Mouse (Mus musculus): ENCODE measurements around the gene Blvrb. TPM values are rescaled to one million over a fixed set of nuclear protein-coding genes. Genes with fewer than 3 reads are reported as not detected.

Gene Blvrb
- total RNA-seq, 2 experiments from 2014 or later, result 15.6 to 15.8 TPM

GRCm38 (mm10) chr7:27510809-27511208 is 63.0 kb downstream of the Blvrb start:
- no peak for DNase-seq (ENCODE audit: low spot score in 2 of 2)

- no peak for DNase-seq (ENCODE audit: low spot score in 2 of 2)
Measured at GRCm38 (mm10) chr7:27514961-27515360, 67.2 kb downstream of the Blvrb start.

Other genes starting within 250 kb of the Blvrb start
- 1 to 10 TPM; 7.3 to 8.0 TPM for gene Itpkc, start 219.3 kb upstream of the Blvrb start, total RNA-seq (2021)
- 10 to 100 TPM; 27.1 to 30.9 TPM for gene Coq8b, start 215.0 kb upstream of the Blvrb start, total RNA-seq (2021)
- gene Numbl, start 189.5 kb upstream of the Blvrb start, total RNA-seq (2021), result 100 to 1,000 TPM; 144 to 148 TPM
- gene Ltbp4, start 110.3 kb upstream of the Blvrb start, total RNA-seq (2021), result 10 to 100 TPM; 55.0 to 55.3 TPM
- gene Shkbp1, start 92.0 kb upstream of the Blvrb start, total RNA-seq (2021), result 10 to 100 TPM; 24.7 to 26.2 TPM
- not detected for gene Gm20479, start 90.6 kb upstream of the Blvrb start, total RNA-seq (2021)
- gene Sptbn4, start 292 bp upstream of the Blvrb start, total RNA-seq (2021), result 100 to 1,000 TPM; 108 to 123 TPM
- gene Sertad3, start 25.8 kb downstream of the Blvrb start, total RNA-seq (2021), result 1 to 10 TPM; 3.7 to 4.4 TPM
- gene Sertad1, start 38.9 kb downstream of the Blvrb start, total RNA-seq (2021), result 1 to 10 TPM; 6.1 to 6.9 TPM
- under 1 TPM; 0.65 to 0.98 TPM for gene Prx, start 51.3 kb downstream of the Blvrb start, total RNA-seq (2021)
- under 1 TPM in 1 of 2 experiments, not detected in 1; 0.35 TPM for gene Hipk4, start 75.3 kb downstream of the Blvrb start, total RNA-seq (2021)
- gene Pld3, start 105.2 kb downstream of the Blvrb start, total RNA-seq (2021), result 100 to 1,000 TPM; 585 to 592 TPM
- gene 2310022A10Rik, start 105.3 kb downstream of the Blvrb start, total RNA-seq (2021), result 10 to 100 TPM; 20.8 to 21.4 TPM
- gene Akt2, start 143.6 kb downstream of the Blvrb start, total RNA-seq (2021), result 100 to 1,000 TPM in 1 of 2 experiments, 10 to 100 TPM in 1; 93.7 to 103 TPM
- gene Ttc9b, start 205.9 kb downstream of the Blvrb start, total RNA-seq (2021), result 10 to 100 TPM; 81.8 to 84.7 TPM
- gene Map3k10, start 226.6 kb downstream of the Blvrb start, total RNA-seq (2021), result 100 to 1,000 TPM; 197 TPM
- gene Zfp607b, start 241.4 kb downstream of the Blvrb start, total RNA-seq (2021), result 10 to 100 TPM in 1 of 2 experiments, 1 to 10 TPM in 1; 7.3 to 10.3 TPM

All from layer of hippocampus, postnatal 14 days (tissue).